Mouse (Mus musculus): ENCODE data around the gene Olfr20. TPM values are rescaled to one million over a fixed set of nuclear protein-coding genes. Genes with fewer than 3 reads are reported as not detected.

Olfr20 gene
- polyA plus RNA-seq (2014; fragmentation: Illumina TruSeq; extraction: RNeasy Lipid Tissue Mini Kit (QIAGEN cat#74804); ENCODE audit: low read depth, low replicate concordance), result not detected

DNA sequence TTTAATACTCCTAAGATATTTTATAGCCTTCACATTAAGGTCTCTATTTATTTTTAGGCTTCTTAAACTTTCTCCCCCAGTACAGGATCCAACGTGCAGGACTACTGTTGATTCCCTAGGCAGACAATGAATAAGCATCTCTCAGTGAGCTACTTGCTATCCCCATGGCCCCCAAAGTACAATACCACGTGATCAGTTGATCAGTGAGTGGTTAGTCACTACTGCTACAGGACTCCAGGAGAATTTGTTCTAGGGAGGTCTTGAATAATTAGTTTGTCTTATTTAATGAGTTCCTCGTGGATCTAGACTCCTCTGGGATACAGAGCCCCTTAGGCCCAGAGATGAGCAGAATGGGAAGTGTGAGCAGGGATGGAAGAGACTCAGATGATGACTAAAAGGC is at the start of gene Olfr20:
Gene Olfr20 (plus strand): TSS at position 301 of the 400 bp plus-strand sequence.

DNA sequence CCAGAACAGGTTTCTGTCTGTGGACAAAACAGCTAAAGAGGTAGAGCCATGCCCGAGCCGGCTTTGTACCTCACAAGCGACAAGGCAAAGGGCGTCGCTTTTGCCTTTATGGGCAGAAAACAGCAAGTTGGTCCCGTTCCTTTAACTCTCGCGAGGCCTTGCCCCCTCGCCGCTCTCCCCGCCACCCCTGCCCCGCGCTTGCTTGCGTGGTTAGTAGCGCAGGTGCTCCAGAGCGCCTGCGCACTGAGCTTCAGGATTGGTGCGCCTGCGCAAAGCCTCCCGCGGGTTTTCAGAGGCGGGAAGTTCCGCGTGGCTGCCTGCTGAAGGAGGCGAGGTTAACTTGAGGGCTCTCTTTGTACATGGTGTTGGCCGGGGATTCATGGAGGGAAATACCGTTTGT is 21.1 kb upstream of the Olfr20 start, which contains the start of the genes Aspa, Gm49340 and Spata22:
Gene Aspa (minus strand): TSS at position 155 of the 400 bp plus-strand sequence.
Gene Gm49340 (plus strand): TSS at position 300 of the 400 bp plus-strand sequence.
Gene Spata22 (plus strand): TSS at position 300 of the 400 bp plus-strand sequence.

DNA sequence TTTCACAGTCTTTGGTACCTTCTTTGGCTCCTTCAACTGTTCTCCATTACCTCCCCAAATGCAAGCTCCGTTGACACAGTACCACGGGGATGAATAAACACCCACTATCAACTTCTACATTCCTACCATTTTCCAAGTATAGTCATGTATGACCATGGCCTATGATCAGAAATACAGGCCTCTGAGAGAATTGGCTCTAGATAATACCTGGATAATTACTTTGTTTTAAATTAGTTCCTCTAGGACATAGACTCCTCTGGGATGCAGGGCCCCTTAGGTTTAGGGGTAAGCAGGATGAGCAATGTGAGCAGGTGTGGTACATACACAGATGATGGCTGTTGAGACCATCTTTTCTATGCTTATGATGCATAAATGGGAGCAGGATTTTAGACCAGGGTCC is 20.4 kb downstream of the Olfr20 start, which contains the start of gene Olfr376:
Gene Olfr376 (plus strand): TSS at position 301 of the 400 bp plus-strand sequence.

DNA sequence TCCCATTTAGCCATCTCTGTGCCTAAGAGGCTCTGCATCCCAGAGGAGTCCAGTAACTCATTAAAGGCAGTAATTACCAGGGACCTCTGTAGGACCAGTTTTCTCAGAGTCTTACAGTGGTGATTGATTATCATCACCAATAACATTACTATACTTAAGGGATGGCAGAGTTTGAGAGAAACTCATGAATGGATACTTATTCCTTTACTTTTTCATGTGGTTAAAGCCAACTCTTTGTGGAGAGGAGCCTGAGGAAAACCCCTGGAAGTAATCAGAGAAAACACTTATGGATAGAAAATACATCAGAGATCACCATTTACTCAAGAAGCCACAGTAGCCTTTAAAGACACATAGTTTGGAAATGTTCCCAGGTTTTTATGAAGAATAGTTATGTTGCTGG is 48.9 kb downstream of the Olfr20 start, which contains the start of gene Olfr1:
Gene Olfr1 (minus strand): TSS at position 101 of the 400 bp plus-strand sequence.

Other genes with a start within 250 kb of the Olfr20 start
- 592 TPM for gene Haspin, start 212.5 kb upstream of the Olfr20 start, polyA plus RNA-seq (2014; fragmentation: Illumina TruSeq; extraction: RNeasy Lipid Tissue Mini Kit (QIAGEN cat#74804); ENCODE audit: low read depth, low replicate concordance)
- gene P2rx5, start 190.4 kb upstream of the Olfr20 start, polyA plus RNA-seq (2014; fragmentation: Illumina TruSeq; extraction: RNeasy Lipid Tissue Mini Kit (QIAGEN cat#74804); ENCODE audit: low read depth, low replicate concordance), result 0.14 TPM
- gene Emc6, start 173.7 kb upstream of the Olfr20 start, polyA plus RNA-seq (2014; fragmentation: Illumina TruSeq; extraction: RNeasy Lipid Tissue Mini Kit (QIAGEN cat#74804); ENCODE audit: low read depth, low replicate concordance), result 20.7 TPM
- 3.7 TPM for gene Tax1bp3, start 173.7 kb upstream of the Olfr20 start, polyA plus RNA-seq (2014; fragmentation: Illumina TruSeq; extraction: RNeasy Lipid Tissue Mini Kit (QIAGEN cat#74804); ENCODE audit: low read depth, low replicate concordance)
- 9.0 TPM for gene Ctns, start 151.7 kb upstream of the Olfr20 start, polyA plus RNA-seq (2014; fragmentation: Illumina TruSeq; extraction: RNeasy Lipid Tissue Mini Kit (QIAGEN cat#74804); ENCODE audit: low read depth, low replicate concordance)
- 0.88 TPM for gene Shpk, start 151.3 kb upstream of the Olfr20 start, polyA plus RNA-seq (2014; fragmentation: Illumina TruSeq; extraction: RNeasy Lipid Tissue Mini Kit (QIAGEN cat#74804); ENCODE audit: low read depth, low replicate concordance)
- 1.5 TPM for gene Trpv1, start 116.5 kb upstream of the Olfr20 start, polyA plus RNA-seq (2014; fragmentation: Illumina TruSeq; extraction: RNeasy Lipid Tissue Mini Kit (QIAGEN cat#74804); ENCODE audit: low read depth, low replicate concordance)
- gene Trpv3, start 83.4 kb upstream of the Olfr20 start, polyA plus RNA-seq (2014; fragmentation: Illumina TruSeq; extraction: RNeasy Lipid Tissue Mini Kit (QIAGEN cat#74804); ENCODE audit: low read depth, low replicate concordance), result 0.20 TPM
- 14.4 TPM for gene Aspa, start 21.2 kb upstream of the Olfr20 start, polyA plus RNA-seq (2014; fragmentation: Illumina TruSeq; extraction: RNeasy Lipid Tissue Mini Kit (QIAGEN cat#74804); ENCODE audit: low read depth, low replicate concordance)
- 1.1 TPM for gene Gm49340, start 21.0 kb upstream of the Olfr20 start, polyA plus RNA-seq (2014; fragmentation: Illumina TruSeq; extraction: RNeasy Lipid Tissue Mini Kit (QIAGEN cat#74804); ENCODE audit: low read depth, low replicate concordance)
- gene Spata22, start 21.0 kb upstream of the Olfr20 start, polyA plus RNA-seq (2014; fragmentation: Illumina TruSeq; extraction: RNeasy Lipid Tissue Mini Kit (QIAGEN cat#74804); ENCODE audit: low read depth, low replicate concordance), result 86.0 TPM
- not detected for gene Olfr376, start 20.5 kb downstream of the Olfr20 start, polyA plus RNA-seq (2014; fragmentation: Illumina TruSeq; extraction: RNeasy Lipid Tissue Mini Kit (QIAGEN cat#74804); ENCODE audit: low read depth, low replicate concordance)
- not detected for gene Olfr1, start 48.8 kb downstream of the Olfr20 start, polyA plus RNA-seq (2014; fragmentation: Illumina TruSeq; extraction: RNeasy Lipid Tissue Mini Kit (QIAGEN cat#74804); ENCODE audit: low read depth, low replicate concordance)
- not detected for gene Olfr378, start 77.7 kb downstream of the Olfr20 start, polyA plus RNA-seq (2014; fragmentation: Illumina TruSeq; extraction: RNeasy Lipid Tissue Mini Kit (QIAGEN cat#74804); ENCODE audit: low read depth, low replicate concordance)
- gene Olfr380, start 106.7 kb downstream of the Olfr20 start, polyA plus RNA-seq (2014; fragmentation: Illumina TruSeq; extraction: RNeasy Lipid Tissue Mini Kit (QIAGEN cat#74804); ENCODE audit: low read depth, low replicate concordance), result not detected
- not detected for gene Olfr381, start 140.8 kb downstream of the Olfr20 start, polyA plus RNA-seq (2014; fragmentation: Illumina TruSeq; extraction: RNeasy Lipid Tissue Mini Kit (QIAGEN cat#74804); ENCODE audit: low read depth, low replicate concordance)
- gene Olfr382, start 166.4 kb downstream of the Olfr20 start, polyA plus RNA-seq (2014; fragmentation: Illumina TruSeq; extraction: RNeasy Lipid Tissue Mini Kit (QIAGEN cat#74804); ENCODE audit: low read depth, low replicate concordance), result not detected
- gene Olfr385, start 242.2 kb downstream of the Olfr20 start, polyA plus RNA-seq (2014; fragmentation: Illumina TruSeq; extraction: RNeasy Lipid Tissue Mini Kit (QIAGEN cat#74804); ENCODE audit: low read depth, low replicate concordance), result not detected
- not detected for gene Olfr384, start 247.8 kb downstream of the Olfr20 start, polyA plus RNA-seq (2014; fragmentation: Illumina TruSeq; extraction: RNeasy Lipid Tissue Mini Kit (QIAGEN cat#74804); ENCODE audit: low read depth, low replicate concordance)